Mouse (Mus musculus): ENCODE measurements at regions not wholly inside any gene's neighbourhood (a gene's known extent, or its start where the extent isn't known, plus 50 kb on each side); places are given as distances from the start of the nearest gene placed in this dataset.

GRCm38 (mm10) chr1:121618550-121618949 is 50.8 kb upstream of the Ddx18 start:
- no peaks in the 10 kb centered on the region for H3K4me1 ChIP-seq (ENCODE audit: control insufficient read depth, insufficient read depth)

More at GRCm38 (mm10) chr1:121618550-121618949, 50.8 kb upstream of the Ddx18 start:
- DNase-seq (ENCODE audit: low spot score), result no peak
- no peak overlapping the region for H3K4me3 ChIP-seq (ENCODE audit: low read depth, low read length)
- TF ChIP-seq CTCF (IDR thresholded peaks at IDR 0.05; ENCODE audit: low read depth), result no peak
- no peak for TF ChIP-seq EP300 (IDR thresholded peaks at IDR 0.05; ENCODE audit: low read depth)
- no peaks in the 10 kb centered on the region for H3K27me3 ChIP-seq (ENCODE audit: control insufficient read depth, insufficient read depth, low read length)
- peak overlapping the region; percentile 15; the same call in 1 of the 2 replicates for H3K27ac ChIP-seq (ENCODE audit: low read depth)
- H3K9me3 ChIP-seq (replicated peaks; ENCODE audit: control insufficient read depth, low read length), result no peaks in the 10 kb centered on the region
- H3K4me2 ChIP-seq (ENCODE audit: low read depth, low read length), result no peak overlapping the region
- no peaks in the 10 kb centered on the region for H3K36me3 ChIP-seq (replicated peaks; ENCODE audit: control insufficient read depth, insufficient read depth, low read length)
- ATAC-seq (ENCODE audit: insufficient read depth, low read depth), result no peak
- no peak overlapping the region for H3K9ac ChIP-seq (replicated peaks; ENCODE audit: low read depth, low read length)
